Mouse (Mus musculus) limb, embryonic 11.5 days (tissue): ENCODE measurements around the gene Wee2. TPM values are rescaled to one million over a fixed set of nuclear protein-coding genes. Genes with fewer than 3 reads are reported as not detected.
A peak's percentile ranks its signal among the peaks of the same experiment; 100 is the strongest.

Experiments
- ATAC-seq: fragments of 200-750 bp; cut with Nextera tagmentation; 2 replicates; pipeline ENCODE4 v1.8.0; 2017; ENCODE audit warnings: low read depth; ENCODE audit not compliant: insufficient number of reproducible peaks, low FRiP score, low TSS enrichment
- DNase-seq: peaks from one replicate; pipeline ENCODE4 v3.0.0-alpha.2; 2015; ENCODE audit warnings: low spot score
- H3K27ac ChIP-seq: fragments of 300-500 bp; sonication (generic); replicated peaks from 2 replicates; pipeline ENCODE4 v1.5.1; 2014; ENCODE audit warnings: low read depth, mild to moderate bottlenecking, low read length
- H3K27me3 ChIP-seq: fragments of 300-500 bp; sonication (generic); 2 replicates; pipeline ENCODE4 v1.6.1; 2014; ENCODE audit warnings: mild to moderate bottlenecking, low read length, mixed read lengths; ENCODE audit not compliant: control insufficient read depth, insufficient read depth
- H3K36me3 ChIP-seq: fragments of 300-500 bp; sonication (generic); 2 replicates; pipeline ENCODE4 v1.6.1; 2014; ENCODE audit warnings: mild to moderate bottlenecking, low read length, moderate library complexity, mixed read lengths; ENCODE audit not compliant: control insufficient read depth, insufficient read depth
- H3K4me1 ChIP-seq: fragments of 300-500 bp; sonication (generic); 2 replicates; pipeline ENCODE4 v1.6.1; 2014; ENCODE audit warnings: low read length, mixed read lengths; ENCODE audit not compliant: control insufficient read depth, insufficient read depth
- H3K4me2 ChIP-seq: fragments of 300-500 bp; sonication (generic); 2 replicates; pipeline ENCODE4 v1.6.1; 2014; ENCODE audit warnings: low read depth, mild to moderate bottlenecking, moderate library complexity; ENCODE audit not compliant: severe bottlenecking
- H3K4me3 ChIP-seq: fragments of 300-500 bp; sonication (generic); 2 replicates; pipeline ENCODE4 v1.5.1; 2014; ENCODE audit warnings: low read depth, low read length
- H3K9ac ChIP-seq: fragments of 300-500 bp; sonication (generic); 2 replicates; pipeline ENCODE4 v1.6.1; 2014; ENCODE audit warnings: mild to moderate bottlenecking, low read length
- H3K9me3 ChIP-seq: fragments of 300-500 bp; sonication (generic); 2 replicates; pipeline ENCODE4 v1.6.1; 2016; ENCODE audit warnings: low read length; ENCODE audit not compliant: control insufficient read depth
- WGBS: fragments of 180-500 bp; shearing (Covaris S2); extraction: QIAGEN DNeasy Blood & Tissue Kit; methylation state at CpG from one replicate; pipeline ENCODE4 v1.1.7; 2014; 5-methylcytosine and 5-hydroxymethylcytosine counted together
- polyA plus RNA-seq: library from polyadenylated mRNA; unstranded; fragments of >200 nt; fragmentation: Nextera tagmentation; extraction: Ambion mirVana; gene quantifications from 2 replicates; pipeline ENCODE4 v1.2.1, GENCODE M21; 2014

The Wee2 gene
- polyA plus RNA-seq, 1 experiment from 2014 or later, result 0.07 TPM

DNA sequence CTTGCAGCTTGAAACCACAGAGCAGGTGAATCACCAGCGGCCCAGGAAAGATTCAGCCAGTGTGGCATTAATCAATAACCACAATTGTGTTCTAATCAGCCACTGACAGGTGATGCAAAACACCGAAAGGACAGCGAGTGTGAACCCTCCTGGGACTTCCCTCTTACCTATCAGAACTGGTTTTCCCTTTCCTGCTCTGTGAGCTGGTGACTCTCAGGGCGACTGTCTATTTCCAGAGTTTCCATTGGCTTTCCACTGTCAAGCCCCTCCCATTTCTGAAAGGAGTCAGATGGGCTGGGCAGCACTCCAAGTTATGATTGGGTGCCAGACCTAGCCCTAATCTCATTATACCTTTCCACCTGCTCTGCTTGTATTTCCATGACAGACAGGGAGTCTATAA is 7.5 kb upstream of the Wee2 start:
- H3K9ac ChIP-seq, result no peak overlapping the region
- 70% methylated on average over 4 of the region's 4 CpGs for whole genome bisulfite sequencing
- no peak overlapping the region for H3K4me2 ChIP-seq
- H3K4me3 ChIP-seq, result no peak overlapping the region
- no peak for ATAC-seq
- H3K4me1 ChIP-seq, result no peaks in the 10 kb centered on the region
- H3K27me3 ChIP-seq, result no peaks in the 10 kb centered on the region
- no peaks in the 10 kb centered on the region for H3K9me3 ChIP-seq
- H3K36me3 ChIP-seq, result no peaks in the 10 kb centered on the region
- DNase-seq, result no peak
- H3K27ac ChIP-seq, result no peak overlapping the region

DNA sequence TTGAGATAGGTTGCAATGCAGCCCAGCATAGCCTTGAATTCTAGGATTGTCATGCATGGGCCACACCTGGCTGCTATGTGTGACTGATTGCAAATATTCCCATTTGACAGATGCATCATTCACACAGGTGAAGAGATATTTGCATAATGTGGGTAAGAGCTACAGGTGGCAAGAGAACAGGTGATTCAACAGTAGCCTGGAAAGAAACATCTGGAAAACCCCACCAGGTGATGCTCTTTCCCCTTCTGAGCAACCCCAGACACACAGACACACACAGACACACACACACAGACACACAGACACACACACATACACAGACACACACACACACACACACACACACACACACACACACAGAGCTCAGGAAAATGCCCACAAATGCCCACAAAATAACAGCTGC is 7.1 kb upstream of the Wee2 start:
- Histone ChIP-seq H3K4me1 (no peaks in the 10 kb centered on the region), H3K4me2 (no peak overlapping the region), H3K9ac (no peak overlapping the region), H3K36me3 (no peaks in the 10 kb centered on the region), H3K27ac (no peak overlapping the region), H3K9me3 (no peaks in the 10 kb centered on the region), H3K4me3 (no peak overlapping the region), H3K27me3 (no peaks in the 10 kb centered on the region)
- ATAC-seq, result no peak
- DNase-seq, result no peak

DNA sequence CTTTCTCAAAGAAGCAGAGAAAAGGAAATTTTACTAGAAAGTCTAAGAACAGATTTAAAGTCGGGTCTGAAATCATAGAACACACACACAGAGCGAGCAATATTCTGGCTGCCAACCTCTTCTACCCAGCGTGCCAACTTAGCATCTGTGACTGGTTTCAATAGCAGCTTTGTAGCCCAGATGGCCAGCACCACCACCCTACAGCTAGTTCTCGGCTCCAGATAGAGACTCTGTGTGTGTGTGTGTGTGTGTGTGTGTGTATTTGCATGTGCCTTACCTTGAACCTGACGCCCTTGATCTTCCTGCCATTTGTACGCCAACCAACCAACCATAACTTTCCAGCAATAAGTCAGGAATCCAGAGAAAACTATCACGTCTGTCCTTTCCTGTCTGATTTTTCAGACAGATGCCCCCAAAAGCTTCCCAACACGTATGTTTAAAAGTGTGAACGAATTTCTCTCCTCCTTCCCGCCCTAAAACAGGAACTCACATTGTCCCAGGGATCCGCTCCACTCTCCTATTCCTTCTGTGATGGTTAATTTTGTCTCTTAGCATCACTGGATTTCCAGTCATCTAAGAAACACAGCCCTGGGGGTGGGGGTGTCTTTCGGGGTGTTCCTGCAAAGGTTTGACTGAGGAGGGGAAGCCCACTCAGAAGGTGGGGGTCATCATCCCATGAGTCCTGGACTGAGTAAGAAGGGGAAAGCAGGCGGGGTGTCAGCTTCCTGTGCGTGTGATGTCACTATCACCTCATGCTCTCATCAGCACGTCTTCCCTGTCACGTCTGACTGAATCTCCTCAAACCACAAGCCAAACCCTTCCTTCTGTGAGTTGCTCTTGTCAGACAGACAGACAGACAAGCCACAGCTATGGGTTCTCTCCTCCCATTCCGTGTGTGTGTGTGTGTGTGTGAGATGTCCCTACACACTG is 6.3 kb upstream of the Wee2 start:
- Histone ChIP-seq H3K9me3 (no peaks in the 10 kb centered on the region), H3K27me3 (no peaks in the 10 kb centered on the region), H3K4me1 (no peaks in the 10 kb centered on the region), H3K36me3 (no peaks in the 10 kb centered on the region), H3K4me3 (no peak overlapping the region), H3K9ac (no peak overlapping the region), H3K4me2 (no peak overlapping the region), H3K27ac (no peak overlapping the region)
- ATAC-seq (no peak), DNase-seq (no peak)
- WGBS, result 88% methylated on average over 17 of the region's 17 CpGs

DNA sequence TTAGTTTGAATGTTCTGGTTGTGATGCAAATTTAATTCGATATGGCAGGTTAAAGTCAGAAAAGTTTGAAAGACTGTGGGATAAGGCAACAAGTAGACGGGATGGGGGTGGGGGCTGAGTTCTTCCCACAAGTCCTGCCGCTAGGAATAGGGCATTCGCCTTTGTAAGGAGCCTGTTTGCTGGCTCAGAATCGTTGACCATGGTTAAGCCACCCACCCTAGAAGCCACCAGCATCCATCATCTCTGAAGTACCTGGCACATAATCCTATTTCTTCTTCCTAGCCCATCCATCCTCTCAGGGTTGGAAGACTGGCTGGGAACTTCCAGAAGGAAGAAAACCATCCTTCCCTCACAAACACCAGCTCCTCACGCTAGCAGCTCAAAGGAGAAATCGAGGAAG is 4.2 kb upstream of the Wee2 start:
- DNase-seq, result no peak
- H3K36me3 ChIP-seq, result no peaks in the 10 kb centered on the region
- H3K27ac ChIP-seq, result no peak overlapping the region
- H3K4me3 ChIP-seq, result peak overlapping the region; percentile 64
- no peak for ATAC-seq
- no peaks in the 10 kb centered on the region for H3K27me3 ChIP-seq
- peak overlapping the region; percentile 85 for H3K9ac ChIP-seq
- H3K4me2 ChIP-seq, result peak overlapping the region; percentile 81
- WGBS, result 8% methylated on average over 7 of the region's 7 CpGs
- H3K9me3 ChIP-seq, result no peaks in the 10 kb centered on the region
- H3K4me1 ChIP-seq, result no peaks in the 10 kb centered on the region

DNA sequence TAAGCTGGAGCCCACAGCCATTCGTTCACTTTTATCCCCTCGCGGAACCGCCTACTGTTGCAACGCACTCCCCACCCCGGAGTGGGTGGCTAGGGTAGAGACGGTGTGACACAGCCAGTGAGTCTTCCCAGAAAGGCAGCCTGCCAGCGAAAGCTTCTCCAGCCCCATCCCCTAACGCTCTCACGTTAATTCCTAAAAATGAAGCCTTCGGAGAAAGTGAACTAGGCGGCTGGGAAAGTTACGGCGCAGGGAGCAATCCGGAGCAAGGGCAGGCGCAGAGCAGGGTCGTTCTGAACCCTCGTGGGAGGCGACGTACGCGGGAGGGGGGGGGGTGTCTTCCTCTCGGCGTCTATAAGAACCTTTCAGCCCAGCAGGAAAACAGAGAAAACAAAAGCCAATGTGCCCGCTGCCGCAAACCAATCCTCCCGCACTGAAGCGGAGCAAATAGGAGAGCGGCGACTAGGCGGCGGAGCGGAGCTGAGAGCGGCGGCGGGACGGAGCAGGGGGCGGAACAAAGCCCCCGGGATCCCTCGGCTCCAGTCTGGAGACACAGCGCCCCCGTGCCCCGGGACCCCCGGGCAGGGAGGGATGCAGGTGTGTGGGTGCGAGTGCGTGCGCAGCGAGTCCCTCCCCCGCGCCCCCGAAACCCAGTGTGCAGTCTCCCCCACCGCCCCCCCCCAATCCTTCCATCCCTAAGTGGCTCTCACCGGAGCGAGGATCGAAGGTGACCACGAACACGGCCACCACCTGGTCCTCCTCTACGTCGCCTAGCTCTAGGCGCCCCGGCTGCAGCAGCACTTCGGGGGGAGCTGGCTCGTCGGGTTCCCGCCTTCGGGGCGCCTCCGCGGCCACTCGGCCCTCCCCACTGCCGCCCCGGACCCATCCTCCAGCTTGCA is 3.5 kb upstream of the Wee2 start:
- Histone ChIP-seq H3K4me3 (peak overlapping the region; percentile 64), H3K4me1 (no peaks in the 10 kb centered on the region), H3K4me2 (peak overlapping the region; percentile 81), H3K27me3 (no peaks in the 10 kb centered on the region), H3K27ac (no peak overlapping the region; the same call in 1 of the 2 replicates), H3K9ac (peak overlapping the region; percentile 85), H3K36me3 (no peaks in the 10 kb centered on the region), H3K9me3 (no peaks in the 10 kb centered on the region)
- peak; percentile 75 for ATAC-seq
- 0% methylated on average over 52 of the region's 72 CpGs for WGBS
- DNase-seq, result peak; percentile 70

DNA sequence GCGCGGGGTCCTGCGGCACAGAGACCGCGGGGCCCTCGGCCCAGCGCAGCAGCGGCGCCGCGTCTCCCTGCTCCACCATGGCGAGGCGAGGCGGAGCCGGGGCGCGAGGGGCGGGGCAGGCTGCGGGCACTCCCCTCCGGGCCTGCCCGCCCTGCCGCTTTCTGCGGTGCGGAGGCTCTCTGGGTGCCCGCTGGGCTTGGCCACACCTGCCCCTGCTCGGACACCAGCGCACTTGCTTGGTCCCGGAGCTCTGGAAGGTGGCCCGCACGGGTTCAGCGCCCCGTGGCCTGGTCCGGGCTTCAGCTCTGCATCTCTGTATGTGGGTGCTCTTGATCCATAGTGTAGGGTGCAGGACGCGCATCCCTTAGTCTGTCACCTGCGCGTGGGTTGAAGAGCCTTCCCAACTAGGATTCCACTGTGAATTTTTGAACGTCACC is 2.8 kb upstream of the Wee2 start, which contains the start of gene E330009J07Rik:
TSS of gene E330009J07Rik (minus strand) at position 89 of the 437 bp plus-strand sequence.
- ATAC-seq, result peak; percentile 90
- peak; percentile 86 for DNase-seq
- under 1% methylated on average over 31 of the region's 38 CpGs for WGBS
- peak within 1 kb of the TSS; percentile 81 for H3K4me2 ChIP-seq
- H3K27ac ChIP-seq, result no peak within 1 kb of the TSS; the same call in 1 of the 2 replicates
- H3K9me3 ChIP-seq, result no peaks in the 10 kb centered on the region
- no peaks in the 10 kb centered on the region for H3K36me3 ChIP-seq
- H3K9ac ChIP-seq, result peak within 1 kb of the TSS; percentile 85
- no peaks in the 10 kb centered on the region for H3K4me1 ChIP-seq
- H3K4me3 ChIP-seq, result peak within 1 kb of the TSS; percentile 64
- no peaks in the 10 kb centered on the region for H3K27me3 ChIP-seq

DNA sequence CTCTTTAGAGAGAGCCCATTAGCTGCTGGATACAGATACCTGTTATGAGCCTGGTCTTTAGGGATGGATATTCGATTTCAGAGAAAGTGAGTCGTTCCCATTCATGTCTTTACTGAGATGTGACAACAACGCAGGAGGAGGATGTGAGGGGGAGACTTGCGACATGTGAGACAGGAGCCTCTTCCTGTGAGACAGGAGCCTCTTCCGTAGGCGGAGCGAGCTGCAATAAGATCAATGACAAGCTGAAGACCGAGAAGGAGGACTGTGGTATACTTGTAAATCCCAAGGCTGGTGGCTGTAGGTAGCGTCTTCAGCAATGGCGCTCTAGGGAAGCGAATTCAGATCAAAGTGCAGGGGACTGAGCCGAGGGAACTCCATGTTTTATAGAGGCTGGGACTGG is 843 bp downstream of the Wee2 start:
- Histone ChIP-seq H3K4me1 (no peaks in the 10 kb centered on the region), H3K27ac (no peak overlapping the region), H3K4me3 (no peak overlapping the region), H3K36me3 (no peaks in the 10 kb centered on the region), H3K27me3 (no peaks in the 10 kb centered on the region), H3K4me2 (no peak overlapping the region), H3K9me3 (no peaks in the 10 kb centered on the region), H3K9ac (no peak overlapping the region)
- DNase-seq (peak; percentile 19), ATAC-seq (no peak)
- WGBS, result 40% methylated on average over 12 of the region's 12 CpGs

DNA sequence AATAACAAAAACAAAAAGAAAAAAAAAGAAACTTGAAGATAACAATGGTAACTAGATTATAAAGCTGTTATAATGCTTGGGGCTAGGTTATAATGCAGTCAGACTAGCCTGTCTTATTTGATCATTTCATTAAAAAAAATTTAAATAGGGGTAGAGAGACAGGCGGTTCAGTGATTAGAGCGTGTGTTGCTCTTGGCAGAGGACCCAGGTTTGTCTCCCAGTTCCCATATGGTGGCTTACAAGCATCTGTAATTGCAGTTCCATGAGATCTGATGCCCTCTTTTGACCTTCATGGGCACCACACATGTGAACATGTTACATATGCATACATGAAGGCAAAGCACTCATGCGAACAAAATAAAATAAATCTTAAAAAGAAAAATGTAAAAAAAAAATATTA is 2.4 kb downstream of the Wee2 start:
- Histone ChIP-seq H3K27ac (no peak overlapping the region), H3K9me3 (no peaks in the 10 kb centered on the region), H3K4me1 (no peaks in the 10 kb centered on the region), H3K9ac (no peak overlapping the region), H3K27me3 (no peaks in the 10 kb centered on the region), H3K36me3 (no peaks in the 10 kb centered on the region), H3K4me2 (no peak overlapping the region), H3K4me3 (no peak overlapping the region)
- WGBS, result 79% methylated on average over 3 of the region's 3 CpGs
- no peak for DNase-seq
- ATAC-seq, result no peak
